Comparison of ENCODE assay signal across 8 mouse cellular contexts in the genomic region with DNA sequence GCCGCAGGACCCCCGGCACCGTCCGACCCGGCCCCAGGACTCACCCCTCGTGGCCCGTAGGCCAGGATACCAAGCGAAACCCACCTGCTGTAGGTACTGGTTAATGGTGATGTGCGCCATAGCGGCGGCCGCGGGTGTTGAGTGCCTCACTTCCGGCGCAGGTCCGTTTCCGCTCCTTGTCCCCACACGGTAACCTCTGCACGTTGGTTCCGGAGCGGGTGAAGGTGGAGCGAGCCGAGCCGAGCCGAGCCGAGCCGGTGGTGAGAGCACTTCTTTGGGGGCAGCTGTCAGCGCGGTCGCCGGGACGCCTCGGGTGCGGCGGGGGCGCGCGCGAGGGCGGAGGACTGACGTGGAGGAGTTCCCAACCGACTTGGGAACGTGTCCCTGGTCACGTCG. TPM values are rescaled to one million over a fixed set of nuclear protein-coding genes. Genes with fewer than 3 reads are reported as not detected.
DNase-seq lines count a peak whose midpoint lies in the region; ATAC-seq lines count a peak whose summit lies in the region.

No protein-coding gene starts in this region.

- no peaks in the 10 kb centered on the region for H3K27me3 ChIP-seq in forebrain, embryonic 10.5 days (ENCODE audit: poor library complexity, severe bottlenecking)
- no peaks in the 10 kb centered on the region for H3K27me3 ChIP-seq in heart, embryonic 16.5 days (ENCODE audit: control insufficient read depth, insufficient read depth, low read length)
- no peaks in the 10 kb centered on the region for H3K27me3 ChIP-seq in liver, embryonic 15.5 days
- no peaks in the 10 kb centered on the region for H3K27me3 ChIP-seq in neural tube, embryonic 12.5 days (replicated peaks)

- H3K4me1 ChIP-seq in forebrain, embryonic 10.5 days = peaks cover 33% of the 10 kb centered on the region
- H3K4me1 ChIP-seq in heart, embryonic 16.5 days (ENCODE audit: control insufficient read depth, insufficient read depth, low read length) = peaks cover 39% of the 10 kb centered on the region
- H3K4me1 ChIP-seq in liver, embryonic 15.5 days (replicated peaks) = peaks cover 46% of the 10 kb centered on the region
- H3K4me1 ChIP-seq in neural tube, embryonic 12.5 days = peaks cover 20% of the 10 kb centered on the region

- DNase-seq in c-Kit-negative CD71-positive TER-119-positive erythroid progenitor cells, embryonic 14.5 days (ENCODE audit: low read depth, low spot score) = peak; percentile 77
- DNase-seq in forebrain, embryonic 10.5 days (ENCODE audit: extremely low spot score, low spot score) = peak; percentile 89
- peak; percentile 91 to 93 for DNase-seq in kidney, postnatal 36 days
- DNase-seq in telencephalon, adult 2 months (ENCODE audit: low read depth, low spot score) = peak; percentile 86

- peak overlapping the region; percentile 99 for H3K4me3 ChIP-seq in forebrain, embryonic 10.5 days
- peak overlapping the region; percentile 98 for H3K4me3 ChIP-seq in heart, embryonic 16.5 days (ENCODE audit: low read length)
- H3K4me3 ChIP-seq in liver, embryonic 15.5 days (replicated peaks) = peak overlapping the region; percentile 96
- H3K4me3 ChIP-seq in neural tube, embryonic 12.5 days = peak overlapping the region; percentile 98

- peak; percentile 63 for ATAC-seq in CD4-positive, CD25-positive, alpha-beta regulatory T cell, adult 4 months
- ATAC-seq in heart, embryonic 16.5 days (replicated peaks; ENCODE audit: extremely low read depth, insufficient read depth, low FRiP score) = peak; percentile 73
- ATAC-seq in liver, embryonic 15.5 days (ENCODE audit: insufficient read depth) = peak; percentile 41
- peak; percentile 82 for ATAC-seq in neural tube, embryonic 12.5 days (ENCODE audit: low FRiP score, low read depth)

- H3K9me3 ChIP-seq in forebrain, embryonic 10.5 days = no peaks in the 10 kb centered on the region
- no peaks in the 10 kb centered on the region for H3K9me3 ChIP-seq in heart, embryonic 16.5 days (replicated peaks; ENCODE audit: control insufficient read depth, low read length)
- no peaks in the 10 kb centered on the region for H3K9me3 ChIP-seq in liver, embryonic 15.5 days (replicated peaks)
- H3K9me3 ChIP-seq in neural tube, embryonic 12.5 days = no peaks in the 10 kb centered on the region

- 0% methylated on average over 45 of the region's 45 CpGs for WGBS in forebrain, embryonic 10.5 days
- under 1% methylated on average over 45 of the region's 45 CpGs for WGBS in heart, embryonic 16.5 days
- under 1% methylated on average over 45 of the region's 45 CpGs for WGBS in liver, embryonic 15.5 days (ENCODE audit: insufficient replicate concordance)
- under 1% methylated on average over 45 of the region's 45 CpGs for WGBS in neural tube, embryonic 12.5 days

- peak overlapping the region; percentile 94 for H3K27ac ChIP-seq in forebrain, embryonic 10.5 days
- peak overlapping the region; percentile 98 for H3K27ac ChIP-seq in heart, embryonic 16.5 days (ENCODE audit: low read length)
- peak overlapping the region; percentile 96 for H3K27ac ChIP-seq in liver, embryonic 15.5 days (replicated peaks)
- peak overlapping the region; percentile 81 for H3K27ac ChIP-seq in neural tube, embryonic 12.5 days

- peaks cover 35% of the 10 kb centered on the region for H3K36me3 ChIP-seq in forebrain, embryonic 10.5 days (replicated peaks)
- H3K36me3 ChIP-seq in heart, embryonic 16.5 days (ENCODE audit: control insufficient read depth, insufficient read depth) = peaks cover 6% of the 10 kb centered on the region; the same call in 1 of the 2 replicates
- peaks cover 8% of the 10 kb centered on the region; the same call in 1 of the 2 replicates for H3K36me3 ChIP-seq in liver, embryonic 15.5 days (replicated peaks)
- H3K36me3 ChIP-seq in neural tube, embryonic 12.5 days = peaks cover 12% of the 10 kb centered on the region; the same call in 1 of the 2 replicates

- peak overlapping the region; percentile 95 for H3K9ac ChIP-seq in heart, embryonic 16.5 days (ENCODE audit: low read length)
- H3K9ac ChIP-seq in liver, embryonic 15.5 days = peak overlapping the region; percentile 88
- H3K9ac ChIP-seq in neural tube, embryonic 12.5 days = peak overlapping the region; percentile 94

- H3K4me2 ChIP-seq in heart, embryonic 16.5 days (ENCODE audit: low read depth, low read length) = peak overlapping the region; percentile 98
- H3K4me2 ChIP-seq in liver, embryonic 15.5 days = peak overlapping the region; percentile 99
- peak overlapping the region; percentile 99 for H3K4me2 ChIP-seq in neural tube, embryonic 12.5 days (replicated peaks)

RNA-seq across cellular contexts. Expression of a gene that starts 0.6 kb away (rescaled TPM):
- 10 to 100 TPM; 38.6 to 56.6 TPM for polyA plus RNA-seq in CD4-positive, CD25-positive, alpha-beta regulatory T cell, adult 4 months (2017; shearing (Covaris generic))
- 58.5 and 62.0 TPM in 2 replicates for polyA plus RNA-seq in forebrain, embryonic 10.5 days (2016; fragmentation: Nextera tagmentation; extraction: Ambion mirVana)
- polyA plus RNA-seq in heart, embryonic 16.5 days (2015; fragmentation: Nextera tagmentation; extraction: Ambion mirVana) = 25.7 and 26.1 TPM in 2 replicates
- polyA plus RNA-seq in liver, embryonic 15.5 days (2015; fragmentation: Nextera tagmentation; extraction: Ambion mirVana) = 14.8 and 15.1 TPM in 2 replicates
- 54.9 and 56.5 TPM in 2 replicates for polyA plus RNA-seq in neural tube, embryonic 12.5 days (2016; fragmentation: Nextera tagmentation; extraction: Ambion mirVana)

RNA-seq across cellular contexts. Expression of a gene that starts 0.7 kb away (rescaled TPM):
- polyA plus RNA-seq in CD4-positive, CD25-positive, alpha-beta regulatory T cell, adult 4 months (2017; shearing (Covaris generic)) = 10 to 100 TPM; 20.3 to 20.5 TPM
- polyA plus RNA-seq in forebrain, embryonic 10.5 days (2016; fragmentation: Nextera tagmentation; extraction: Ambion mirVana) = 84.9 and 87.8 TPM in 2 replicates
- 100 TPM in 2 replicates for polyA plus RNA-seq in heart, embryonic 16.5 days (2015; fragmentation: Nextera tagmentation; extraction: Ambion mirVana)
- polyA plus RNA-seq in liver, embryonic 15.5 days (2015; fragmentation: Nextera tagmentation; extraction: Ambion mirVana) = 71.6 and 76.7 TPM in 2 replicates
- polyA plus RNA-seq in neural tube, embryonic 12.5 days (2016; fragmentation: Nextera tagmentation; extraction: Ambion mirVana) = 84.7 and 85.9 TPM in 2 replicates

RNA-seq across cellular contexts. Expression of a gene that starts 44.0 kb away (rescaled TPM):
- polyA plus RNA-seq in CD4-positive, CD25-positive, alpha-beta regulatory T cell, adult 4 months (2017; shearing (Covaris generic)) = 1 to 10 TPM; 1.9 to 2.9 TPM
- 0.31 and 0.33 TPM in 2 replicates for polyA plus RNA-seq in forebrain, embryonic 10.5 days (2016; fragmentation: Nextera tagmentation; extraction: Ambion mirVana)
- 0.42 and 0.43 TPM in 2 replicates for polyA plus RNA-seq in heart, embryonic 16.5 days (2015; fragmentation: Nextera tagmentation; extraction: Ambion mirVana)
- 37.9 and 46.4 TPM in 2 replicates for polyA plus RNA-seq in liver, embryonic 15.5 days (2015; fragmentation: Nextera tagmentation; extraction: Ambion mirVana)
- 0.41 and 0.53 TPM in 2 replicates for polyA plus RNA-seq in neural tube, embryonic 12.5 days (2016; fragmentation: Nextera tagmentation; extraction: Ambion mirVana)

RNA-seq across cellular contexts. Expression of a gene that starts 54.3 kb away (rescaled TPM):
- 10 to 100 TPM; 12.6 to 25.2 TPM for polyA plus RNA-seq in CD4-positive, CD25-positive, alpha-beta regulatory T cell, adult 4 months (2017; shearing (Covaris generic))
- 182 and 190 TPM in 2 replicates for polyA plus RNA-seq in forebrain, embryonic 10.5 days (2016; fragmentation: Nextera tagmentation; extraction: Ambion mirVana)
- 317 and 318 TPM in 2 replicates for polyA plus RNA-seq in heart, embryonic 16.5 days (2015; fragmentation: Nextera tagmentation; extraction: Ambion mirVana)
- 200 and 205 TPM in 2 replicates for polyA plus RNA-seq in liver, embryonic 15.5 days (2015; fragmentation: Nextera tagmentation; extraction: Ambion mirVana)
- polyA plus RNA-seq in neural tube, embryonic 12.5 days (2016; fragmentation: Nextera tagmentation; extraction: Ambion mirVana) = 247 and 255 TPM in 2 replicates

Comparison
In these comparisons a context has a peak if more than half of its experiments do, and no peak if none do; other contexts are left out.
1. Peak in every context shown above with its lines: DNase-seq, ATAC-seq, H3K4me3 ChIP-seq and H3K27ac ChIP-seq.
2. RNA of a gene that starts 44.0 kb away (polyA plus RNA-seq): 37.9 to 46.4 TPM in liver, embryonic 15.5 days; 1.9 to 2.9 TPM in CD4-positive, CD25-positive, alpha-beta regulatory T cell, adult 4 months, 0.41 to 0.53 TPM in neural tube, embryonic 12.5 days, 0.42 to 0.43 TPM in heart, embryonic 16.5 days and 0.31 to 0.33 TPM in forebrain, embryonic 10.5 days; every median in the first group is over 10 times any median in the second.